Mouse (Mus musculus): ENCODE measurements around the gene Cd247.

DNA sequence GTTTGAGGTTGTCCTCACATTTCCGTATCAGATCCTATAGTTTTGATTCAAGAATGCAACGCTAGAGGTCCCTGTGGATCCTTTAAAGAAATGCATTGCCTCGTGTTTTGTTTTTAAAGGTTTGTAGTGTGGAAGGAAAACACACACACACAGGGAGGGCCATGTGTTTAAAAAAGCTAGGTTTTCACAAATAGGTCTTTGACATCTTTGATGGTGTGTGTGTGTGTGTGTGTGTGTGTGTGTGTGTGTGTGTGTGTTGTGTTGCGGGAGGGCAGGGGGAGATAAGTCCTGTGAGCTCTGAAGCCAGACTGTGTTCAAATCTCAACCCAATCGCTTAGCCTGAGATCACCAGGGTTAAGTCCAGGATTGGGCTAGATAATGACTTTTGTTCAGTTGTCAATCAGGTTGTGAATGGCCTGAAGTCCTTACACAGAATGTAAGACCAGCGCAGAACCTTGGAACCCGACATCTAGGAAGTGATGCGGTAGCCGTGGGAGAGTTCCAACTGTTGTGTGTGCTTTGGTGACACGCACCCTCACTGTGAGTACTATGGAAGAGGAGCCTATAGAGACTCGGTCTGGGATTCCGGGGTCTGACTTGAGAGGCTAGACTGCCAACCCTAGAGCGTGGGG lies 8.4 kb upstream of the Cd247 start:
- TF ChIP-seq CTCF (IDR thresholded peaks at IDR 0.05; ENCODE audit: low read depth, low read length), result no peak
- no peak for TF ChIP-seq POLR2A (IDR thresholded peaks at IDR 0.05; ENCODE audit: borderline replicate concordance, low read depth, low read length)

Data from bone marrow macrophage, adult 2 months (primary cell).